Mouse (Mus musculus) limb, embryonic 15.5 days (tissue): ENCODE data around the gene Mrs2. TPM values are rescaled to one million over a fixed set of nuclear protein-coding genes. Genes with fewer than 3 reads are reported as not detected.
A peak's percentile ranks its signal among the peaks of the same experiment; 100 is the strongest.

Experiments
- ATAC-seq: fragments of 200-750 bp; cut with Nextera tagmentation; 2 replicates; pipeline ENCODE4 v1.8.0; 2017; ENCODE audit warnings: low read depth, moderate TSS enrichment; ENCODE audit not compliant: insufficient number of reproducible peaks, low FRiP score, low TSS enrichment
- H3K27ac ChIP-seq: fragments of 300-500 bp; sonication (generic); 2 replicates; pipeline ENCODE4 v1.5.1; 2015; ENCODE audit warnings: moderate library complexity, mild to moderate bottlenecking, inconsistent platforms
- H3K27me3 ChIP-seq: fragments of 300-500 bp; sonication (generic); 2 replicates; pipeline ENCODE4 v1.6.1; 2015; ENCODE audit warnings: inconsistent platforms
- H3K36me3 ChIP-seq: fragments of 300-500 bp; sonication (generic); 2 replicates; pipeline ENCODE4 v1.6.1; 2015; ENCODE audit warnings: inconsistent platforms
- H3K4me1 ChIP-seq: fragments of 300-500 bp; sonication (generic); 2 replicates; pipeline ENCODE4 v1.6.1; 2015; ENCODE audit warnings: inconsistent platforms
- H3K4me2 ChIP-seq: fragments of 300-500 bp; sonication (generic); 2 replicates; pipeline ENCODE4 v1.6.1; 2015; ENCODE audit warnings: mild to moderate bottlenecking, inconsistent platforms
- H3K4me3 ChIP-seq: fragments of 300-500 bp; sonication (generic); 2 replicates; pipeline ENCODE4 v1.5.1; 2015; ENCODE audit warnings: mild to moderate bottlenecking, inconsistent platforms
- H3K9ac ChIP-seq: fragments of 300-500 bp; sonication (generic); 2 replicates; pipeline ENCODE4 v1.6.1; 2015; ENCODE audit warnings: inconsistent platforms
- H3K9me3 ChIP-seq: fragments of 300-500 bp; sonication (generic); 2 replicates; pipeline ENCODE4 v1.6.1; 2016; ENCODE audit warnings: inconsistent platforms
- WGBS: fragments of 180-500 bp; shearing (Covaris S2); methylation state at CpG from one replicate; pipeline ENCODE4 v1.1.7; 2015; 5-methylcytosine and 5-hydroxymethylcytosine counted together
- polyA plus RNA-seq: library from polyadenylated mRNA; unstranded; fragments of >200 nt; fragmentation: Nextera tagmentation; extraction: Ambion mirVana; gene quantifications from 2 replicates; pipeline ENCODE4 v1.2.1, GENCODE M21; 2015

Mrs2 gene
- polyA plus RNA-seq, result 12.9 and 15.2 TPM in 2 replicates

DNA sequence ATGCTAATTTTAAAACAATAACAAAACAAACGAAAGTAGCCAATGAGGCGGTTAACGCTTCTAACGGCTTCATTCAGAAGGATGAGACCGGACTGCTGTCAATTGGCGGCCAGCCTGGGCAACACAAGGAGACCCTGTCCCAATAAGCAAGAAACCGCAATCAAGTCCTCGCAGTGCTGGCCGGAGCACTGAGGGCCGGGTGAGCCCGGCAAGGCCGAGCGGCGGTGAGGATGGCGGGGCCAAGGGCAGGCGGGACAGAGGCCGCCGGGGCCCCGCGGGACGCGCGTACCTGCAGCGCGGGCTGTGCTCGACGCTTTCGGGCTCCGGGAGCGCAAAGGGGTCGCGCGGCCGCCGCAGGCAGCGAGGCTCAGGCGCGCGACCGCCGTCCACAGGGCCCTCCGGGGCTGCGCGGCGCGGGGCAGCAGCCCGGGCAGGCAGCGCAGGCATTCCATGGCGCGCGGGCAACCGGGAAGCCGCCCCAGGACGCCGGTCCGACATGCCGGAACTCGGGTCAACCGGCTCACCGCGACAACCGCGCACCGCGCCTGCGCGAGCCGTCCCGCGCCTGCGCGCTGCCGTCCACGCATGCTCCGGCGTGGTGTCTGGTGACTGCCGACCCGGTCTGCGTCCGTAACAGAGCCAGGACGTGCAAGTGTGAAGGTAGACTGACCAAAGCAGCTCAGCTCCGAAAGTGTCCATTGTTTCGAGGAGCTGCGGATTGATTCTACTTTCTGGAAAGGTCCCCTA, at the start of gene Mrs2:
Mrs2 (minus strand) TSS at position 587 of the 747 bp plus-strand sequence.
- no peaks in the 10 kb centered on the region for H3K27me3 ChIP-seq
- peak within 1 kb of the TSS; percentile 92 for H3K4me3 ChIP-seq
- under 1% methylated on average over 79 of the region's 84 CpGs for WGBS
- H3K27ac ChIP-seq, result peak within 1 kb of the TSS; percentile 27; the same call in 1 of the 2 replicates
- peak within 1 kb of the TSS; percentile 85 for H3K4me2 ChIP-seq
- H3K4me1 ChIP-seq, result peaks cover 15% of the 10 kb centered on the region; the same call in 1 of the 2 replicates
- peak within 1 kb of the TSS; percentile 70 for H3K9ac ChIP-seq
- ATAC-seq, result peak; percentile 85
- H3K36me3 ChIP-seq, result no peaks in the 10 kb centered on the region
- no peaks in the 10 kb centered on the region for H3K9me3 ChIP-seq

DNA sequence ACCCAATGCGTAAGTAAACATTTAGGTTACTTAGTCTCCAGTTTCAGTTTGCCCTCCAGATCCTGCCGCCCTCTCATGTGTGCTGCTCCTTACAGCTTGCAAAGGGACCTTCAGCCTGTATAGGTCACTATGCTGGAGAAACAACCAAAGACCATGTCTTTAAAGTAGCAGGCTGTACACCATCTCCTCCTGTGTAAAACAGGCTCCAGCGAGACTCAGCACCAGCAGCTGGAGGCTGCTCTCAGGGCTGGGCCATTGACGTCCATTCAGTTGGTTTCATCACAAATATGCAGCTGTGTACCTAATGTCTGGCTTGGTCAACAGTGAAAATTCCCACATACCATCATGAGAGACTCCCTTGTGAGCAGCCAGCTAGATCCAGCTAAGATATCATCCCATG, 49.6 kb upstream of the Mrs2 start:
- H3K9ac ChIP-seq, result no peak overlapping the region
- no peak overlapping the region for H3K27ac ChIP-seq
- H3K36me3 ChIP-seq, result no peaks in the 10 kb centered on the region
- H3K4me1 ChIP-seq, result no peaks in the 10 kb centered on the region
- no peak overlapping the region for H3K4me2 ChIP-seq
- H3K9me3 ChIP-seq, result no peaks in the 10 kb centered on the region
- H3K27me3 ChIP-seq, result no peaks in the 10 kb centered on the region
- ATAC-seq, result no peak
- 78% methylated on average over 4 of the region's 4 CpGs for WGBS
- no peak overlapping the region for H3K4me3 ChIP-seq

DNA sequence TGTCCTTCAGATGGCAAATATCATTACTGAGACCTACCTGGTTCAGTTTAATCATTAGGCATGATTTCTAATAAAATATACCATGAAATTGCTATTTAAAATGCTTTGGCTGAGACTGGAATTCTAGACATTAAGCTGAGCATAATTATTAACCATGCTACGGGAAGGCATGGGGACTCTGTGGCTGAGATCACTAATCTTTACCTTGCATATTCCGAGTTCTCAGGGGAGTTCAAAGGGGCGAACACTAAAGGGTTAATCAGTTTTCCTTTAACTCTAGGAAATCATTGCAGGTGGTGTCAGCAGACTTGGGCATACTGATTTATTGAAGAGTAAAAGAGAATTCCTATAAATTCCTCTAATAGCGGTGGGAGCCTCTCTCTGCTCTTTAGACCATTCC, 47.0 kb upstream of the Mrs2 start:
- Histone ChIP-seq H3K27me3 (no peaks in the 10 kb centered on the region), H3K4me2 (no peak overlapping the region), H3K4me3 (no peak overlapping the region), H3K36me3 (no peaks in the 10 kb centered on the region), H3K4me1 (no peaks in the 10 kb centered on the region), H3K9ac (no peak overlapping the region), H3K27ac (no peak overlapping the region), H3K9me3 (no peaks in the 10 kb centered on the region)
- no peak for ATAC-seq
- WGBS, result 50% methylated on average over 4 of the region's 4 CpGs

DNA sequence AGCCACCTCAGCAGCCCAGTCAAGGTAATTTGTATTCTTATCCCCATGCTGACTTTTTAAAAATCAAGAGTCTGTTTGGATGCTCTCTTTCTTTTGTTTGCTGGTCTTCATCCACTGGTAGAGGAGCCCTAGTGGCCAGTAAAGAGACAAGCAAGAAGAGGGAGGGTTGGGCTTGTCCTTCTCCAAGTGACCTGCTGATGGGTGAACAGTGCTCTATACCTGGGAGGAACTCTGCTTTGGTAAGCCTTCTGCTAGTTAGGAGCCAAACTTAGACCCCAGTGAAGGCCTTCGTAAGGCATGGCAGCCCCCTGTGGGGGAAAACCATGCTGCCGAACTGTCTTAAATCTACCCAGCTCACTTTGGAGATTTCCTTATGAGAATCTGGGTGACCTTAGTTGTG, 46.5 kb upstream of the Mrs2 start:
- Histone ChIP-seq H3K9me3 (no peaks in the 10 kb centered on the region), H3K27me3 (no peaks in the 10 kb centered on the region), H3K4me1 (no peaks in the 10 kb centered on the region), H3K27ac (no peak overlapping the region), H3K4me3 (no peak overlapping the region), H3K36me3 (no peaks in the 10 kb centered on the region), H3K4me2 (no peak overlapping the region), H3K9ac (no peak overlapping the region)
- no peak for ATAC-seq
- WGBS, result 88% methylated on average over 2 of the region's 2 CpGs

DNA sequence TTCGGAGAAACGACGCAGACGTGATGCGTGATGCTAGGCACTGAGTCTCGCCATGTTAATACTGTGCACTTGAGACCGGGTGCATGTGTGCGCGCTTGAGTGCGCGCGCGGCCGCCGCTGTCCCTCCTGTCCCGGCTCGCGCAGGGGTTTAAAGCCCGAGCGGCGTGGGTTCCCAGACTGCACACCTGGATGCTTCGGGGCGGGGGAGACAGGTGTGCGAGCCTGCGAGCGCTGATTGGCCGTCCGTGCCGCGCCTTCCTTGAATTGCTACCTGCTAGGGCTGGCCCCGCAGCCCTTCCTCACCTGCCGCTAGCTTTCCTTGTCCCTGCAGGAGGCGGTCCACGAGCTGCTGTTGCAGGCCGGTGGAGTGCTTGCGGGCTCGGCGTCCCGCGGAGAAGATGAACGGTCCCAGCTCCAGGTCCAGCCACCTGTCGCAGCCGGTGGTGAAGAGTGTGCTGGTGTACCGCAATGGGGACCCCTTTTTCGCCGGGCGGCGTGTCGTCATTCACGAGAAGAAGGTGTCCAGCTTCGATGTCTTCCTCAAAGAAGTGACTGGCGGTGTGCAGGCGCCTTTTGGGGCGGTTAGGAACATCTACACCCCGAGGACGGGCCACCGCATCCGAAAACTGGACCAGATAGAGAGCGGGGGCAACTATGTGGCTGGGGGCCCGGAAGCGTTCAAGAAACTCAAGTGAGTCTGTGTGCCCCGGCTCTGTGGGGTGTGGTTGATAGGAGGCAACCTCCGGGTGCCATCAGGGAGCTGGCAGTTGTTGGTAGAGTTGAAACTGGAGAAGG, 35.9 kb upstream of the Mrs2 start, which contains the start of gene Dcdc2a:
Dcdc2a (plus strand) TSS at position 132 of the 795 bp plus-strand sequence.
- 4% methylated on average over 58 of the region's 63 CpGs for WGBS
- H3K36me3 ChIP-seq, result no peaks in the 10 kb centered on the region
- peaks cover 16% of the 10 kb centered on the region for H3K4me1 ChIP-seq
- H3K27ac ChIP-seq, result no peak within 1 kb of the TSS
- H3K4me2 ChIP-seq, result peak within 1 kb of the TSS; percentile 95
- peaks cover 27% of the 10 kb centered on the region for H3K27me3 ChIP-seq
- ATAC-seq, result peak; percentile 30; the same call in 1 of the 2 replicates
- peak within 1 kb of the TSS; percentile 10; the same call in 1 of the 2 replicates for H3K9ac ChIP-seq
- peak within 1 kb of the TSS; percentile 46 for H3K4me3 ChIP-seq
- no peaks in the 10 kb centered on the region for H3K9me3 ChIP-seq

DNA sequence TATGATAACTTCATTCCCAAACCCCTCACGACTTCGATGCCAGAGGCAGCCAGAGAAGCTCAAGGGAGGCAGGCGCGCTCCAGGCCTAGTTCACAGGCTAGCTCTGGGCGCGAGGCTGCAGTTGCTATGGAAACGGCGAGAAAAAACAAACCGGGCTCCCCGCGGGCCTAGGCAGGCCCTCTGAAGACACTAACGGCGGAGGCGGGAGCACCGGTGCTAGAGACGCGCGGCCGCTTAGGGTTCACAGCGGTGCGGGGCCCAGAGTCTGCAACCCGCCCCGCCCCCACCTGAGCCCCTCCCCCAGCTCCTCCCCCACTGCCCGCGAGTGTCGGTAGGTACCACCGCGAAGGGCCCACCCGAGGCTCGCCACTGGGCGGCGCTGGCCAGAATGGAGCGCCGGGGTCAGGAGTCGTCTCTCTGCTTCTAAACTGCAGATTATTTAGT, 35.0 kb upstream of the Mrs2 start:
- whole genome bisulfite sequencing, result under 1% methylated on average over 31 of the region's 35 CpGs
- peaks cover 27% of the 10 kb centered on the region for H3K27me3 ChIP-seq

DNA sequence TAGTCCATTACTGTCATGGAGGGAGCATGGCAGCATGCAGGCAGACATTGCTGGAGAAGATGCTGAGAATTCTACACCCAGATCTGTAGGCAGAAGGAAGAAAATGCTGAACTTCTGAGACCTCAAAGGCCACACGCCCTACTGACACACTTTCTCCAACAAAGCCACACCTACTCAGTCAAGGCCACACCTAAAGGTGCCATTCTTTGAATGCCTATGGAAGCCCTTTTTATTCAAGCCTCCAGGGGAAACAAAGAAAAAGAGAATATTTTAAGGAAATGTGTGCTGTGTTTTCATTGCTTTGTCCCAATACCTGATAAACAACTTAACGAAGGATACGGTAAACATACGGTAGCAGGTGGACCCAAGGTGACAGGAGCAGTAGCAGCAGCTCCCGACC, 32.5 kb upstream of the Mrs2 start:
- Histone ChIP-seq H3K4me3 (no peak overlapping the region), H3K27me3 (peaks cover 27% of the 10 kb centered on the region), H3K9me3 (no peaks in the 10 kb centered on the region), H3K27ac (no peak overlapping the region), H3K4me2 (no peak overlapping the region), H3K36me3 (no peaks in the 10 kb centered on the region), H3K9ac (no peak overlapping the region), H3K4me1 (peaks cover 16% of the 10 kb centered on the region)
- ATAC-seq, result no peak
- WGBS, result 83% methylated on average over 5 of the region's 5 CpGs

More for the DNA sequence above, 35.0 kb upstream of the Mrs2 start:
- H3K4me1 ChIP-seq, result peaks cover 16% of the 10 kb centered on the region
- H3K9me3 ChIP-seq, result no peaks in the 10 kb centered on the region
- no peaks in the 10 kb centered on the region for H3K36me3 ChIP-seq
- H3K27ac ChIP-seq, result no peak overlapping the region
- no peak for ATAC-seq
- peak overlapping the region; percentile 95 for H3K4me2 ChIP-seq
- H3K4me3 ChIP-seq, result peak overlapping the region; percentile 46
- H3K9ac ChIP-seq, result no peak overlapping the region

DNA sequence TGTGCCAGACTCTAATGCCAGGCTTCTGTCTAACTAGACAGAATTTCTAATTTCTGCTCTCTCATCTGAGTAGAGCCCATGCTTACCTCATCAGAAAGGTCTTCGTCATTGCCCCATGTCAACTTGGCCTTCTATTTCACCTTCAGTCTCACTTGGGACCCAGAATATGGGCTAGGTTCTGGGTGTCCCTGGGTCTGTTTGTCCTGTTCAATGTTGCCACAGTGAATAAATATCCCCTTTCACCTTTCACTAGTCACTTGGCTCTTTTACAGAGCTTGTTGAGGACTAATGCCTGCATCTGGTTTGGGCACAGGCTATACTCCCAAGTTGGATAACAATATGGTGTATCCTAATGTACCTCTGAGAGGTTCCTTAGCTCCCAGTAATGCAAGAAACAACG, 19.3 kb upstream of the Mrs2 start:
- no peaks in the 10 kb centered on the region for H3K36me3 ChIP-seq
- no peaks in the 10 kb centered on the region for H3K4me1 ChIP-seq
- ATAC-seq, result no peak
- WGBS, result 68% methylated on average over 2 of the region's 2 CpGs
- no peak overlapping the region for H3K9ac ChIP-seq
- no peaks in the 10 kb centered on the region for H3K9me3 ChIP-seq
- no peaks in the 10 kb centered on the region for H3K27me3 ChIP-seq
- H3K4me2 ChIP-seq, result no peak overlapping the region
- no peak overlapping the region for H3K27ac ChIP-seq
- no peak overlapping the region for H3K4me3 ChIP-seq

DNA sequence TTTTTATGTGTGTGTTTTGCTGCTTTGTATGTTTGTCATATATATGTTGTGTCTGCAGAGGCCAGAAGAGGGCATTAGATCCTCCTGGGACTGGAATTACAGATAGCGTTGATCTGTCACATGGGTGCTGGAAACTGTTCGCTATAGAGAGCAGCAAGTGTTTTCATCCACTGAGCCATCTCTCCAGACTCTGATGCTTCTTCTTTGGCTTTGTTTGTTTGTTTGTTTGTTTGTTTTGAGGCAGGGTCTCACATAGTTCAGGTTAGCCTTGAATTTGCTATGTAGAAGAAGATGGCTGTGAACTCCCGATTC, 6.9 kb upstream of the Mrs2 start:
- no peaks in the 10 kb centered on the region for H3K9me3 ChIP-seq
- no peaks in the 10 kb centered on the region for H3K27me3 ChIP-seq
- 69% methylated on average over 3 of the region's 3 CpGs for WGBS
- H3K4me2 ChIP-seq, result no peak overlapping the region
- H3K4me1 ChIP-seq, result no peaks in the 10 kb centered on the region
- no peak overlapping the region for H3K9ac ChIP-seq
- H3K4me3 ChIP-seq, result no peak overlapping the region
- no peak for ATAC-seq
- no peak overlapping the region for H3K27ac ChIP-seq
- no peaks in the 10 kb centered on the region for H3K36me3 ChIP-seq

DNA sequence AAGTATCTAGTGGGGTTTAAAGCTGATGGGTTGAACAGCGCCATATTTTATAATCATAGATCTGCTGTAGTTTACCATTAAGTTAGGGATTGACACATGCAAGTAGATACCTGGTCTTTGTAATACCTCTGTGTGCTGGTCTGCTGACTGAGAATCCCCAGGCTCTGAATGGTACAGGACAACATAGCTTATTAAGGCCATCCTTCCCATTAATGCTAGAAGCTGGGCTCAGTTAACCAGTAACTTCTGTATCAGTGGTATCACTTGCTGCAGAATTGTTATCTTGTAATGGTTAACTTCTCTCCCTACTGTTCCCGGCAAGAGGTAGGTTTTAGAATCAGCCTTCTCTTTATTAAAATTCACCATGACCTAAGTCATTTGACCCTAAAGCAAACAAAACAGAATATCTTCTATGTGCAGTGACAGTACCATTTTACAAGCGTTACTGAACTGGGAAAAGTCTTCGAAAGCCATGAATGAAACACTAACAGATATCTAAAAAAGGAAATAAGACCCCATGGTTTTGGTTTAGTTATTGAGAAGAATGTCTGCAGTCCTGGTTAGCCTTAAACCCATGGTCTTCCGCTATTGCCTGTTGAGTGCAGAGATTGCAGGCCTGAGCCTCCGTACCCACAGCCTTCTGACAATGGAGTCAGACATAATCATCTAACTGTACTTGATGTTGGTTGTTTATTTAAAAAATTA, 6.4 kb upstream of the Mrs2 start:
- 88% methylated on average over 6 of the region's 6 CpGs for whole genome bisulfite sequencing
- no peak for ATAC-seq
- H3K36me3 ChIP-seq, result no peaks in the 10 kb centered on the region
- H3K4me1 ChIP-seq, result no peaks in the 10 kb centered on the region
- H3K27me3 ChIP-seq, result no peaks in the 10 kb centered on the region
- no peak overlapping the region for H3K27ac ChIP-seq
- H3K9me3 ChIP-seq, result no peaks in the 10 kb centered on the region
- no peak overlapping the region for H3K4me3 ChIP-seq
- no peak overlapping the region for H3K9ac ChIP-seq
- no peak overlapping the region for H3K4me2 ChIP-seq

DNA sequence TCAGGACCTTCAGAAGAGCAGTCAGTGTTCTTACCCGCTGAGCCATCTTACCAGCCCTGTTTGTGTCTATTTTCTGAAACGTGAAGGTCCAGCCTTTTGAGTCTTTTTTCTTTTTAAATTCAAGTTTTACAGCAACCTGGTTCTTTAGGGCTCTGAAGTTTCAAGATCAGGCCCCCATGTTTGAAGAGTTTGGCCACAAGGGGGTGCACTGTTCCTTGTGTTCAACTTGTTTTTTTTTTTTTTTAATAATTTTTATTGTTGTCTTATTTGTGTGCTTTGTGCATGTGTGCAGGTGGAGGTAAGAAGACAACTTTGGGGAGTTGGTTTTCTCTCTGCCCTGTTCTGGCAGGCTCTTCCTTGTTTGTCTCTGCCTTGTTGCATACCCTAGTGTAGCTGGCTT, 4.5 kb upstream of the Mrs2 start:
- no peak overlapping the region for H3K9ac ChIP-seq
- peaks cover 4% of the 10 kb centered on the region; the same call in 1 of the 2 replicates for H3K4me1 ChIP-seq
- 21% methylated on average over 2 of the region's 2 CpGs for WGBS
- no peak overlapping the region for H3K27ac ChIP-seq
- H3K36me3 ChIP-seq, result no peaks in the 10 kb centered on the region
- H3K9me3 ChIP-seq, result no peaks in the 10 kb centered on the region
- no peak for ATAC-seq
- H3K27me3 ChIP-seq, result no peaks in the 10 kb centered on the region
- no peak overlapping the region for H3K4me3 ChIP-seq
- H3K4me2 ChIP-seq, result no peak overlapping the region

DNA sequence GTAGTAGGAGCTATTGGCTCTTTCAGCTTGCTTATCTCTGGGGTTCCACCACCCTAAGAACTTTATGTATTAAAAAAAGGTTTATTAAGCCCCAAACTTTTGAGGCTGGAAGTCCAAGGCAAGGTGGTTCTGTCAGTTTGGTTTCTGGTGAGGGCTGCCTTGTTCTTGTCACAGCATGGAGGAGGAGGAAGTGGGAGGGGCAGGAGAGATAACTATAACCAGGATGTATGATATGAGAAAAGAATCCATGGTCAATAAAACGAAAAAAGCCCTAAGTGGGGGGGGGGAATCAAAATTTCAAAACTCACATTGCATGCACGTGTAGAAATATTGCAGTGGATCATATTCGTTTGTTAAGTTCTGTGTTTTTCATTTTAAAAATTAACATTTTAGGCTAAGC, 3.0 kb upstream of the Mrs2 start:
- ATAC-seq, result no peak
- no peaks in the 10 kb centered on the region for H3K27me3 ChIP-seq
- H3K27ac ChIP-seq, result no peak overlapping the region
- 78% methylated on average over 3 of the region's 3 CpGs for WGBS
- H3K4me2 ChIP-seq, result no peak overlapping the region
- H3K9ac ChIP-seq, result no peak overlapping the region
- H3K36me3 ChIP-seq, result no peaks in the 10 kb centered on the region
- no peaks in the 10 kb centered on the region for H3K9me3 ChIP-seq
- peaks cover 15% of the 10 kb centered on the region; the same call in 1 of the 2 replicates for H3K4me1 ChIP-seq
- H3K4me3 ChIP-seq, result no peak overlapping the region
